Mouse (Mus musculus) 3134 (cell line): ENCODE data around the gene Fyn.

Experiments used
- DNase-seq: peaks from one replicate; pipeline ENCODE4 v3.0.0-alpha.2; 2011; ENCODE audit warnings: low spot score; ENCODE audit not compliant: insufficient read length; ENCODE audit errors: extremely low read depth

Fyn gene

DNA sequence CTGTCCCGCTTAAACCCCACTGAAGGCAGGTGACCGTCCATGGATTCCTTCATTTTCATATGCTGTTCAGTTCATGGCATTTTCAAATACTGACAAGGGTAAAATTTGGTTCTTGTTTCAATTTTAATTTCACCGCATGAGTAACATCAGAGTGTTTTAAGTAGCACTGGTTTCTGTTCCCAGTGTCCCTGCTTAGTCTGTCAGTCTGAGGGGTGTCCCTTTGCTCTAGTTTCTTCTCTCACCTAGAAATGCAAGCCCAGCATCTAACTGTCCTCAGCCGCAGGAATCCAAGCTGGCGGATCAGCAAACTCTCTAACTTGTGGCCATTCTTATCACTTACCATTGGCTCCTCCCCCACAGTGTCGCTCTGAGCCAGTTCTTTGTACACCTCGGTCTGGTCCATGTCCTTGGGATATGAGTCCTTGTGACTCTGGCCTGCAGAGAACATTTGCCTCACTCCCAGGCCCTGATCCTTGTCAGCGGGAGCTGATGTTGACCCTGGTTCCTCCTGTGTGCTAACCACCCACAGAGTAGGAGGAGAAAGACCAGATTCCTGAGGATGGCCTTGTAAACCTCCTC is 9.5 kb downstream of the Fyn start:
- no peak for DNase-seq

GRCm38 (mm10) chr10:39379287-39379686 is 10.6 kb downstream of the Fyn start:
- DNase-seq: no peak

DNA sequence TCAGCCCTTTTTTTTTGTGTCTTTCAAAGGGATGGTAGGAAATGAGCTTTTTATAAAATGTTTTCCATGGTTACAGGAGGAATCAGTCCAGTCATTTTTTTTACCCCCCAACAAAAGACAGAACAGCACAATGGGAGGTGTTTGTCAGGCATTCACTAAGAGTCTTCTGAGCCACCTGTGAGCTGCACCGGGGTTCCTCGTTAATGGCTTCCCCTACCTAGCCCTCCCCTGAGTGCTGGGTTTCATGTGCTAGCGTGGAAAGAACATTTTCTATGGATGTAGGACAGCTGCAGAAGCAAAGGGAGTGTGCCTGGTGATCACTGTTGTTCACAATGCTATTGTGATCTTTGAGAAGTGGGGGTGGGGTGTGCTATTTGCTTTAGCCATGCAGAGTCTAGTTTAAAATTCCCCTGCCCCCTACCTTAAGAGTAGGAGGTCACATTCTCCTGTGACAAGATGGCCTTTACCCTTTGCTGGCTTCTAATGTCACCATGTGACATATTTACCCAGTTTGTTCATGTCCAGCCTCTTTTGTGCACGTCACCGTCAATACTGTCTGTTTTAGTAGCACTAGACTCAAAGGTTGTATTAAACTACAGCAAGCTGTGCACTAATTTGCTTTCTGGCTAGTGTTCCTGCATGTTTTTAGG is 11.2 kb downstream of the Fyn start:
- DNase-seq: no peak

GRCm38 (mm10) chr10:39385259-39385658 is 16.6 kb downstream of the Fyn start:
- DNase-seq: no peak

- DNase-seq: no peak
Observed at GRCm38 (mm10) chr10:39386203-39386602, 17.5 kb downstream of the Fyn start.

- DNase-seq: no peak
Observed at GRCm38 (mm10) chr10:39387024-39387423, 18.4 kb downstream of the Fyn start.

DNA sequence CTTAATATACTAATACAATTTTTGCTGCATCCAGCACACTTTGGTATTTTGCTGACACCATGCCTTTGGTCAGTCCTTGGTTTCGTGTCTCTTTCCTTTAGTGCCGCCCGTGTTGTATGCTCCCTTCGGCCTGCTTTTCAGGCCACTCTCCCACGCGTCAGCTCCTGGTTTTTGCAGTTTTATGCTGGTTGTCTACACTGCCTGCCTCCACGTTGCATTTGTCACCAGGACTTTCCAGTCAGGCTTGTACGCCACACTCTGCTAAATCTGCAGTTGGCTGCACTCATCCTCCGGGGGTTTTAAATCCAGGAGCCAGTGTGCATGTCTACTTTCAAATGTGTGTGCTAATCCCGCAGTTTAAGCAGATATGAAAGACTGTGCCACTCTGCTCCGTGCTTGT is 18.9 kb downstream of the Fyn start:
- no peak for DNase-seq

GRCm38 (mm10) chr10:39388144-39388543 is 19.5 kb downstream of the Fyn start:
- DNase-seq: no peak

DNA sequence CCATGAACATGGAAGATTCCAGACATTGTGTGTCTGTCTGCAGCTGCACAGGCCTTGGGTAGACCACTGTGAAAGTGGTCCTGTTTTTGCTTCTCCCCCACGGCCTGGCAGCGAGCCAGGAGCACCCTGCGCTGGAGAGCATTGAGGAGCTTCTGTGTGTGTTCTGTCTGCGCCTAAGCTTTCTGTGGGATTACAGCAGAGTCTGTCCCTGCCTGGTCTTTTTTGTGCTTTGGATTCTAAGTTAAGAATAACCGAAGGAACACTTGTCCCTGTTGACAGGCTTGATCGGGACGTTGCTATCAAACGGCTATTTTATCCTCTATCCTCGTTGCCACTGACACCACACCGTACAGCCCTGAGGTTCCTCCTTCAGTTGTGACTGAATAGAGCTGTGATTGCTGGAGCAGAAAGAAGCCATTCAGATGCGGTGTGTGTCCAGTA is 20.8 kb downstream of the Fyn start:
- no peak for DNase-seq

- DNase-seq: no peak
Observed at GRCm38 (mm10) chr10:39390541-39390940, 21.9 kb downstream of the Fyn start.

- DNase-seq: no peak
Observed at GRCm38 (mm10) chr10:39392900-39393483, 24.3 kb downstream of the Fyn start.

DNA sequence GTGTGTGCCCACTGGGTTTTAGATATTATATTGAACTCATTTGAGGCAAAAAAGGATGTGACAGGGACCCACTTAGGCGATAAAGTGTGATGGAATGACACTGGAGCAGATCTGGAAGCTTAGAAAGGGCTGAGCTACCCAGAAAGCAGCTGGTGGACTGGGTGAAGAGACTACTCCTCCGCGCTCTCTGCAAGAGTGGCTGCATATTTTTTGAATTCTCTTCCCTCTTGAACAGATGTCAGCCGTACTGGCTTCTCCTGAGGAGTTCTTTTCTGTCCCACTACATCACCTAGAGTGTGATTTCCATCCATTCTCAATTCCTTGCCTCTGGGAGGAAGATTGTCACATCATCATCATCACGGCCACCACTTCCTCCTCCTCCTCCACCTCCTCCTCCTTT is 26.9 kb downstream of the Fyn start:
- no peak for DNase-seq

- DNase-seq: no peak
Observed at GRCm38 (mm10) chr10:39398924-39399323, 30.3 kb downstream of the Fyn start.

DNA sequence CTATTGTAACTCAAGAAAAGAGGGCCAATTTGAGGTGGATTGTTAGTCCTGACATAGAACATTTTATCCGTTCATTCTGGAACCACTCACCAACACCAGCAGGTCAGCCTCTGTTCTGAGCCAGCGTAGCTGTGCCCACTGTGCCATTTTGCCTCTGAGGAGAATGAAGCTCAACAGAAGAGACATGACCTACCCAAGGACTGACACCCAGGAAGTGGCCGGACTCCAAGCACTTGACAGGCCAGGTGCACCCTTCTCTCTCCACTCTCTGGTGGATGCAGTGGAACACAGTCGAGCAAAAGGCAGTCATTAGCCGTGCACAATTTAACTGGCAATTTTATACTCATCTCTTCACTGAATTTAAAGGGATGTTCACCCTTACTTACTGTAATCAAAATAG is 31.5 kb downstream of the Fyn start:
- no peak for DNase-seq

DNA sequence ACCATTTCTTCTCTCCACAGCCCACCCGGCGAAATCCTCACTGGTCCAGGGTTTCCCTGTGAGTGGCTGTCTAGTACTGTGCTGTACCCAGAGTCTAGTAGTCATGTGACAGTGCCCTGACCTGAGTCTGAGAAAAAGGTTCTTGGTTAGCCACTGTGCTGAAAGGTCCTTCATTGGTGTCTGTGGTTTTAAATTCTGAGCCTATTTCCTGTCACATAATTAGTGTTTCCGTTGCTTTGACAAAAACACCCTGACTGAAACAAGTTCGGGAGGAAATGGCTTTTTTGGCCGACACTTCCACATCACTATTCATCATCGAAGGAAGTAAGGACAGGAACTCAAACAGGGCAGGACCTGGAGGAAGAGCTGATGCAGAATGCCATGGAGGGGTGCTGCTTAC is 33.8 kb downstream of the Fyn start:
- DNase-seq: no peak

DNA sequence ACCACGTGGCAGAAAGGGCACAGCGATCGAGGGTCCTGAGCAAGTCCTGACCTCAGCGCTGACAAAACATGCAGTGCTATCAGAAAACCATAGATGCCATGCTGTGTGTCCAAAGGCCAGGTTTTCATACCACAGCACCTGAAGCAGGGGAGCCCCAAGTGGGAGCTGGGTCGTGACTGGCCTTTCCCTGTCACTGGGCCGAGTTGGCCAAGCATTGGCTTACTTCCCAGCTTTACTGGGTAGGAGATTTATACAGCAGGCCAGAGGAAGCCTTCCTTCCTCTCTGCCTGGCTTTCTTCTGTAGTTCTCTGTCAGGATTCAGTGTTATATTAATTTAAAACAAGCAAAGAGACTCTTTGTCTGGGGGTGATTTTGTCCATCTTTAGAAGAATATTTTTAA is 35.1 kb downstream of the Fyn start:
- no peak for DNase-seq

GRCm38 (mm10) chr10:39404175-39404574 is 35.5 kb downstream of the Fyn start:
- no peak for DNase-seq

DNA sequence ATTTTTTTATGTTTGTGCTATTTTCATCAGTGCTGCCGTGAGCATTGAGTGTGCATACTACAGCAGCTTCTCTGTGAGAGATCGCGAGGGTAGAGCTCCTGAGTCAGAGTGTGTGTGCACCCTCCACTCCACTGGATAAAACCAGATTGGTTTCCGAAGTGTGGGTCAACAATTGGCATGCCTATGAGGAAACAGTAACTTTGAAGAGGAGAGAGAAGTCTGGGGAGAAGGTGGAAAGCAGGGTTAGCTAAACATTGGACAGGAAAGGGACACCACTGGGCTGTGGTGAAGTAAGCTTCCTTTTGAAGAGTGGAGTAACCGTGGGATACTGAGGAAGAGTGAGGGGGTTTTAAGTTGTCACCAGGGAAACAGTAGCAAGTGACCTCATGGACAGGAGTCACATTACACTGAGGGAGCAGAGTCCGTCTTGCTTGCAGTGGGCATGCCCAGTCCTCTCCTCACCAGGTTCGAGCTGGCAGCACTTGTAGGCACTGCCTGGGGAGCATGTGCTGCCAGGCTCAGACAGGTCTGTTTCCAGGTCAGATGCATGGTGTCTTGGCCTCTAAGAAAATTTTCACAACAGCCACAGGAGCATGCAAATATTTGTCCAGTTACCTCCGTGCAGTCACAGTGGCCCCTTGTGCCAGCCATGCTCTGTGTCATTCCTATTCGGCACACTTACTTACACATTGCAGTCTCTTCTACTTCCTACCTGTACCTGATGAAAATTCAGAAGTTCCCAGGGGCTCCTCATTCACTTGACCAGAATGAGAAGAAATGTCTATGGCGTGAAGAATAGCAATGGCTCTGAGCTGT is 37.5 kb downstream of the Fyn start:
- no peak for DNase-seq

DNA sequence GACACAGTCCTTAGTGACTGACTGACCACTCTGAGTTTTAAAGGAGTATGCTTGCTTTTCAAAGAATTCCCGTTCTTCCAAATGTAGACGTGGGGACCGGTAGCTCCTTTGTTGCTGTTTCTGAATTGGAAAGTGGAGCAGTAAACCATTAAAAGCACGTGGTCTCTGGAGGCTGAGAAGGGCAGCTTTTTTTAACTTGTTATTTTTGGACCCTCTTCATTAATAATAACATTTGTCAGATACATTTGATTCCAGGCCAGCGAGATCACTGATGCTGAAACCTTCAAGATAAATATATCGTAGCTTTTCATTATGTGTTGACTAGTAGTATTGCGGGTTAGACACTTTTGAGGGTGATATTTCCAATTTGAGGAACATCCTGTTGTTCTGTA is 38.1 kb downstream of the Fyn start:
- DNase-seq: no peak

DNA sequence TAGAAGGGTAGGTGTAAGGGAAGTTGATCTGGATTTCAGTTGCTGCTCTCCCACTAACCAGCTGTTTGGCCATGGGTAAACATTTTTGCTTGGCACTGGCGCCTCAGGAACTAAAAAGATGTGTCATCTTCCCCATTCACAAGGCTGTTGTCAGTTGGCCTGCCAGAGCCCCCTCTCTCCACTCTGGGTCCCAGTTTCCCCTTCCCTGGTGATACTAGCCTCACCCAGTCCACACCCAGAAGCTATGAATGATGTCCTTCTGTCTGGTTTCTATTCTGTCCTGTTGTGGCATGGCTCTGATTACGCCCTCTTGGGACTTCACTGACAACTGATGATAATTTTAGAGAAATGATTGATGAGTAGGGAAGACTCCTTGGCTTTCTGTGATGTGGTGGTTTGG is 38.9 kb downstream of the Fyn start:
- DNase-seq: no peak

GRCm38 (mm10) chr10:39409602-39410001 is 40.9 kb downstream of the Fyn start:
- DNase-seq: no peak
